Mouse (Mus musculus): ENCODE results near the gene Prps1l3. TPM values are rescaled to one million over a fixed set of nuclear protein-coding genes. Genes with fewer than 3 reads are reported as not detected.

Prps1l3 gene
- polyA plus RNA-seq, 1 experiment from 2014 or later, result 52.0 TPM

GRCm38 (mm10) chr12:57281155-57282114 lies 51.2 kb downstream of the Prps1l3 start:
- Histone ChIP-seq H3K9me3 (replicated peaks) (no peaks in the 10 kb centered on the region), H3K27me3 (no peaks in the 10 kb centered on the region), H3K4me2 (replicated peaks) (no peak overlapping the region), H3K4me3 (no peak overlapping the region), H3K36me3 (no peaks in the 10 kb centered on the region), H3K27ac (no peak overlapping the region), H3K9ac (no peak overlapping the region), H3K4me1 (no peaks in the 10 kb centered on the region)
- 47% methylated on average over 3 of the region's 3 CpGs for WGBS
- no peak for ATAC-seq (ENCODE audit: low FRiP score)

DNA sequence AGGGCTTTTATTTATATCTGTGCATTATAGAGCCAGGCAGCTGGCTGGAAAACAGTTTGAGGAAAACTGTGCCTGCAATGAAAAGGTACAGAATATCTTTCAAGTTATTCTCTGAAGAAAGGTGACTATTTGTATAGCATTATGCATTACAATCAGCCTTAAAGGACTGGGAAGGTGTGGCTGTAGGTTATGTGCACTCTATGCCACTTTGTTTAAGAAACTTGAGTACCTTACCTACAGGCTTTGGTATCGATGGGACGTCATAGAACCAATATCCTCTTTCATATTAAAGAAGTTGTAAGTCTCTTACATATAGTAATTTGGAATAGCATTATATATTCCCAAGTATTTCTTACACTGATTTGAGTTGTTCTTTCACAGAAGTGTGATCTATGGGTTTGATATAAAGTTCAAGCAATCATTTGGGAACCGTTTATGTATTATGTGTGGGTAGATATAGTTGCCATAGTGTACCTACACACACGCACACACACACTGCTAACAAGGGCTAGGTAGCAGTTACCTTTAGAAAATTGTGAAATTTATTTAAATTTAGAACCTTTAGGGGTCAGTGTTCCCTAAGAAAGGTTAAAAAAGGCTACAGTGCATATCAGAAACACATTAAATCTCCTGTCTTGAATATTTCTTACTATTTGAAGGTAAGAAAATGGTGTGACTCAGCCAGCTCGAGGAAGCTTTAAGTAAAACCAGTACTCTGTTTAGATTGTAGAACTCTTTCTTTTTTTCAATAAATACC lies 55.3 kb downstream of the Prps1l3 start:
- H3K4me3 ChIP-seq, result no peak overlapping the region
- 85% methylated on average over 5 of the region's 5 CpGs for WGBS
- no peak overlapping the region for H3K27ac ChIP-seq
- no peaks in the 10 kb centered on the region for H3K36me3 ChIP-seq
- H3K9me3 ChIP-seq (replicated peaks), result no peaks in the 10 kb centered on the region
- no peak for ATAC-seq (ENCODE audit: low FRiP score)
- no peak overlapping the region for H3K9ac ChIP-seq
- H3K27me3 ChIP-seq, result no peaks in the 10 kb centered on the region
- no peaks in the 10 kb centered on the region for H3K4me1 ChIP-seq
- H3K4me2 ChIP-seq (replicated peaks), result no peak overlapping the region

Other genes with a start within 250 kb of the Prps1l3 start
- 0.52 and 0.65 TPM in 2 replicates for gene Slc25a21, start 32.9 kb upstream of the Prps1l3 start, polyA plus RNA-seq (2016; fragmentation: Nextera tagmentation; extraction: Ambion mirVana)
- gene Mipol1, start within 50 bp of the Prps1l3 start, polyA plus RNA-seq (2016; fragmentation: Nextera tagmentation; extraction: Ambion mirVana), result 6.1 and 8.6 TPM in 2 replicates